Mouse (Mus musculus) heart, adult 11 months (tissue): ENCODE results near the gene Dctn3.
"Not testable (repeated sequence)": the region's sequence is repeated elsewhere in the genome, so short reads cannot be mapped to it uniquely, and the experiment has no call there.

Experiments used
- DNase-seq: peaks from one replicate; pipeline ENCODE4 v3.0.0; 2022

Gene Dctn3

DNA sequence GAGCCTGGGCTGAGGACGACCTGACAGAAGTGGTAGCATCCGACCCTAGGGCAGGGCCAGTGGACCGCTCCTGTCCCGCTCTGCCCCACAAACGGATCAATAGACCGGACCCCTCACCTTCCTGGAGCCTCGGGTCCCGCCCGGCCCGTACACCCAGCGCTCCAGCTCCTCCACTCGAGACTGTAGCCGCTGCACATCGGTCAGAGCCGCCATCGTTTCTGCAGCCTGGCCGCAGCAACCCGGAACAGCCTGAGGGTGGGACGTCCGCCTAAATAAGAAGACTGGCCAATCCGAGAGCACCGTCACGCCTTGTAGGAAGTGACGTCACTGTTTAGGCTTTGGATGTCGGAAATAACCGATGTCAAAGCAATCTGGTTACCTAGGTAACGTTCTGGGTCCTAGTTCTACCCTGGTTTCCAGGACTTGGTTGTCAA is at the start of gene Dctn3:
Gene Dctn3, minus strand, starts transcription at position 253 of the 434 bp plus-strand sequence.
- DNase-seq: peak; percentile 99

DNA sequence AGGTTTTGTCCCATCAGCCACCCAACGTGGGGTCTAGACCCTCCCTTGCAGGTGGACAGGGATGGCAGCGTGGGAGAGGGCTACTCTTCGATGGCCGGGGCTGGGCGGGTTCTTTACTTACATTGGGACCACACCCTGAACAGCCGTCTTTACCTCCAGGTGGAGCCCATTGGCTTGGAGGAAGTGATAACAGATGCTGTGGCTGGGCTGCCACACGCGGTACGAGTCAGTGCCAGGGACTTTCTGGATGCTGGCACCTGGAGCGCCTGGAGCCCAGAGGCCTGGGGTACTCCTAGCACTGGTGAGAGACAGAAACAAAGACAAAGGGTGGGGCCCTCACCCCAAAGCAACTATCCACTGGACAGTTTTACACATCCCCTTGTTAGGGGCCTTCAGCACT is 44.3 kb upstream of the Dctn3 start:
- peak; percentile 88 for DNase-seq

DNA sequence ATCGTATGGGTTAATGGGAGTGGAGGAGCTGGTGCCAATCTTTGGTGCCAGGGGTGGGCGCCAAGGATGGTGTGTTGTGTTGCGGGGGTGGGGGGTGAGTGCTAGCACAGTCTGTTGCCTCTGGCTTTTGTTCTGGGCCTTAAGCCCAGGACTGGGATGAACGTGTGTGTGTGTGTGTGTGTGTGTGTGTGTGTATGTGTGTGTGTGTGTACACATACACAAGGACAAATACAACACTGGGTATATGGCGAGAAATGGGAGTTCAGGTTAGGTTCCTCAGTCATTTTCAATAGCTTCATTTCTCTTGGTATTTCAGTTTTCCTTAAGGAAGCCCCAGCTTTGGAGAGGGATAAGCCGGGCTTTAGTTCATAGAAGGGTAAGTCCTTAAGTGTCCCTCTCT is 40.2 kb upstream of the Dctn3 start:
- DNase-seq: not testable (repeated sequence)

DNA sequence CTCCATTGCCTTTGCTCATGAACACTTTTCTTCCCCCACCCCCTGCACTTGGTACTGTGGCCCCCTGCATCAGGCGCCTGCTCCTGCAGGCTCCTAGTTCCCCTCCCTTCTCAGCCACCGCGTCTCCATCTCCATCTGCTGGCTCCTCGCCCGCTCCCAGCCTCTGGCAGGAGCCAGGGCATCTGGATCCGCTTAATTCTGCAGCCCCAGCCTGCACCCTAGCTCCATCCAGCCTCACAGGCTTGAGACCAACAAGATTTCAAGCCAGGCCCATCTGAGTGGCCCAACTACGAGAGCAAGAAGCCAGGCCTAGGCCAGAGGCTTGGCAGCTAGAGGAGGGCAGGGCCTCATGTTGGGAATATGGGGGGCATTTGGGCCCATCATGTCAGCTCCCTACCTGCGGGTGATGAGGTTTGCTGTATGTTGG is 39.7 kb upstream of the Dctn3 start:
- peak; percentile 98 for DNase-seq

DNA sequence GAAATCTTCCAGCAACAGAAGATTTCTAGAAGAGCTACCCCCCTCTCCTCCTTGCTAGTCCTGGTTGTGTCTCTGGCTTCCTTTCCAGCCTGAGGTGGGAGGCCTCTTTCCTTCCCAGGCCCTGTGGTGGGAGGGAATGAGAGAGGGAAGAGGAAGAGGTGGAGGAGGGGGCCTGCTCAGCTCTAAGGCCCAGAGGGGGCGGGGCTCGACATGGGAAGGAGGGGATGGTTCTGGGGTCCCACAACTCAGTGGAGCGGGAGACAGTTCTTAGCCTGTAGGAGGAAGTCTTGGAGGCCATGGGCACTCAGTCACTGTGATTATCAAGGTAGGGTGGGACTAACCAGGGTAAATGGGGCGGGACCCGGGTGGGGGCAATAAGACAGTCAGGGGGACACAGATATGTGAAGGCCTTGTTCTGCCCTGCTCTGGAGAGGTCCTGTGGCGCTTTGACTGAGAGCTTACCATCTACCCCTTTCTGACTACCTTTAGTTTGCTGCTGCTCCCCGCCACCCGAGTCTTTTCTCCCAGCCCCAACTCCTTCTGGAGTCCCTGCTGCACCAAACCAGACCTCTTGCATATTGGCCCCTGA is 39.2 kb upstream of the Dctn3 start:
- peak; percentile 95 for DNase-seq

DNA sequence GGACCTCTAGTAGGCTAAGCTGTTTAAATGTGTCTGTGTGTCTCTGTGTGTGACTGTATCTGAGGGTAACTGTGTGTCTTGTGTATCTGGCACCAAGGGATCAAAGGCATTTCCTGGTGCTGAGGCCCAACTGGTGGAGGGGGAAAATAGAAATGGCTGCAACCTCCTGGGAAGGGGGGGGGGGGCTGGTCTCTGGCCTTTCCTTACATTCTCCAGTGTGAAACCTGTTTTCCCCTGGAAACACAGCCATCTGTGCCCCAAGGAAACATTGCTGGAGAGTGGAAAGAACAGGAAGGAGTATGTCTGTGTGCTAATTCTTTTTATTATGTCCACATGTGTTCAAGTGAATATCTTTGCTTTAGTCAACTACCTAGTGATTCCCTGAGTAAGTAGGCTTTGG is 38.7 kb upstream of the Dctn3 start:
- no peak for DNase-seq

DNA sequence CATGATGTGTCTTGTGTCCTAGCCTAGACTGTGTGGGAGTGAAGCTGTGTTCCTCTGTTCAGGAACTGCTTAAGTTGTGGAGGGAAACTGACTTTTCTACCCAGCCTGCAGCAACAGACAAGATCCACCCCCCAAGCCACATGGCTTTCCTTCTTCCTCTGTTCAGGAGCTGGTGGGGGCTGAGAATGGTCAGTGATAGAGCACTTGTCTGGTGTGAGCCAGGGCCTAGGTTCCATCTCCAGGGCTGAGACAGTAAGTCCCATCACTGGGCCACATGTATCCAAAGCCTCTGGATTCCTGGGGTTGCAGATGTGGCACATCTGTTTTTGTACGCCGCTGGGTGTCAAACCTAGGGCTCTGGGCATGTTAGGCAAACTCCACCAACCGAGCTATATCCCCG is 37.9 kb upstream of the Dctn3 start:
- peak; percentile 94 for DNase-seq

DNA sequence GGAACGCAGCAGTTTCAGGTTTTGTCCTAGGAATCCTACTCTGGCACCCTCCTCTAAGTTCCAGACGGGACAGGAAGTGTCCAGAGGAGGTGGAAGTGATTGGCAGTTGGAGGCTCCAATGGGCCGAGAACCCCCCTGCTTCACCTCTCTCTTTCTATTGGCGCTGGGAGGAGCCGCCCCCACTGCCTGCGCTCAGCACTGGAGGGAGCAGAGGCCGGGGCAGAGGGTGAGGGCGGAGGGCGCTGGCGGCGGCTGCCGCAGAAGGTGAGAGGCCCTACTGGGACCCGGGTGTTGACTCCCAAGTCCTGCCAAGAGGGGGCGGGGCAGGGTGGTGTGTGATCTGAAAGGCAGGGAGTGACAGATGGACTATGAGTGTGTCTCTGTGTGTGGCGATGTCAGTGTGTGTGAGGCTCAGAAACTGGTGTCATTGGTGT is 37.3 kb upstream of the Dctn3 start:
- peak; percentile 100 for DNase-seq

DNA sequence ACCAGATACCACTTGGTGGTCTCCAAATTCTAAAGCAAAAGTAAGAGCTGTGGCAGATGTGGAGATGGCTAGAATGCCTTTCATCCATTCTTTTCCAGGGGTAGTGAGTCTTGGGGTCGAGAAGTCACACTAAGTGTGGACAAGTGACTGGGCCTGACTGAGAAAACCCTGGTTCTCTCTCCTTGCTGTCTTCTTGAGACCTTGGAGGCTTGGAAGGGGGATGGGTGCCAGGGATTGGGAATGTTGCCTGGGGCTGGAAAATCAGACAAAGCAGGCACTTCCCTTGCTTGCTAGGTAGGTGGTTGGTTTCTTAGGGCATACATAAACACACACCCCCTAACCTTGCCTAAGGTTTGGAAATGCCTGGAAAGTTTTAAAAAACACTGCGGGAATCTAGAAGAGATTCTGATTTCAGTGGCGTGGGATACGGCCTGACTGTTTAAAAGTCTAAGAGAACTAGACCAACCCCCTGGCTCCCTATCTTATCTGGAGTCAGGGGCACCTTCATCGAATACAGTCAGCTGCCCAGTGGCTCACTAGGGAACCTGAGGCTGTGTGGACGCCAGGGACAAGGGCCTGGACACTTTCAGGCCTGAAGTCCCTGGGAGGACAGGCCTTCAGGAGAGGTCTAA is 36.8 kb upstream of the Dctn3 start:
- DNase-seq: peak; percentile 85

DNA sequence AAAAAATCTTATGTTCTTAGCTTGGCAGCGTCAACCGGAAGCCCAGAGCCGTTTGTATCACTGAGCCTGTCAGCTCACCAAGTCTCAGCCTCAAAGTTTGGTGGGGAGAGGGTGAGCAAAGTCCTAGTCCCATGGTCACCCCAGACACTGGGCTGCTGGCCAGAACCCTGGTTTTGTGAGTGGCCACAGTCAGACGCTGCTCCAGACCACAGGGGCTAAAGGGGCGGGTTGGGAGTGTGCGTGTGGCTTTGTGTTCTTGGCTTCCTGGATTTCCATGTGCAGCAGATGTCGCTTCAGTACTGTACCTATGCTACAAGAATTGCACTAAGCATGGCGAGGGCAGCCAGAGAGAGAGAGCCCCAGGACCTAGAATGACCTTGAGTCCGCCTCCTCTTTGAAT is 36.2 kb upstream of the Dctn3 start:
- peak; percentile 95 for DNase-seq

DNA sequence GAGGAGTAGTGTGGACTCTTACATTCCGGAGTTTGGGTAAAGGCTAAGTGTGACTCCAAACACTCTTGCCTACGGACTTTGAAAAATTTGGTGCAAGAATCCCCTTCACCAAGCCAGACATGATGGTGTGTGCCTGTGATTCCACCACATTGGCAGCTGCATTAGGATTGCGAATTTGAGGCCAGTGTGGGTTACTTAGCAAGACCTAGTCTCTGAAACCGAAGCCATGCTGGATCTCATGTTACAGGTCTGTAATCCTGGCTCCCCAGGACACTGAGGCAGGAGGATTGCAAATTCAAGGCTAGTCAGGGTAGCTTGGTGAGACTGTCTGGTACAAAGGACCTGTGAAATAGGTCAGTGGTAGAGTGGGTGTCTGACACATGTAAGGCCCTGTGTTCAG is 35.7 kb upstream of the Dctn3 start:
- peak; percentile 88 for DNase-seq

DNA sequence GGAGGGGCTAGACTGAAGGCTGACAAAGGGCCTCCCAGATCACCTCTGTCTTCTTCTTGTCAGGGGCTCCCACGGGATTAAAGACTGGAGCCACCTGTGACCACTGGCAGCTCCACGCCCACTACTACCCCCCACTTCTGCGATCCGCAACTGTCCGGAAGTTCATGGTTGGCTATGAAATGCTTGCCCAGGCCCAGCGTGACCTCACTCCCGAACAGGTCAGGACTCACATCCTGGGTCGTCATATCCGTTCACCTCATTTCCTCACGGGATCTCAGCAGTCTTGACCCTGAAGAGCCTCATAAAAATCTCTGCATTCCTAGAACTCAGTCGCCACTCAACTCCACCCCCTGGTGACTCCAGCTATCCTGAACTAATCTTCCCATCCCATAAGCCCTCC is 35.1 kb upstream of the Dctn3 start:
- peak; percentile 94 for DNase-seq

DNA sequence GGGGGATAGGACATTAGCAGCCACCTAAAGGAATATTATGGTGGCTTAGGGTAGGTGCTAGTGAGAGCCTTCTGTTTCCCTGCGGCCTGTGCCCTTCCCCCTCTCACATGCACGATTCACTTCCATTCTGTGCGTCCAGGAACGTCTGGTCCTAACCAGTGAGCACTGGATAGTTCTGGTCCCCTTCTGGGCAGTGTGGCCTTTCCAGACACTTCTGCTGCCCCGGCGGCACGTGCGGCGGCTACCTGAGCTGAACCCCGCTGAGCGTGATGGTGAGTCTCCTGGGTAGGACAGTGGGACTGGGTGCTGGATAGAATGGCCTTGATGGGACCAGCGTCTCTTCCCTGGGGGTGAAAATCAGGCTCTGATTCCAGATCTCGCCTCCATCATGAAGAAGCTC is 34.4 kb upstream of the Dctn3 start:
- DNase-seq: no peak

DNA sequence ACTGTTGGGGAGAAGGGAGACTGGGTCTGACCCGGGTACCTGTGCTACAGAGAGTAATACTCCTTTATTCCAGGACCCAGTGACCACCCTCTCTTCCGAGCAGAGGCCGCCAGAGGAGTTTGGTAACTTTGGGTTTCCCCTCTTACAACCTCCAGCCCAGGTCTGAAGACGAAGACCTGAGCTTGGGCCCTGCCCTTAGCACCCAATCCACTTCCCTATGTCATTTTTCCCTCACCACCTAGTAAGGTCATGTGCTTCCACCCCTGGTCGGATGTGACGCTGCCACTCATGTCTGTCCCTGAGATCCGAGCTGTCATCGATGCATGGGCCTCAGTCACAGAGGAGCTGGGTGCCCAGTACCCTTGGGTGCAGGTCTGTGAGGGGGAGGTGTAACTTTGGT is 33.5 kb upstream of the Dctn3 start:
- DNase-seq: peak; percentile 95

DNA sequence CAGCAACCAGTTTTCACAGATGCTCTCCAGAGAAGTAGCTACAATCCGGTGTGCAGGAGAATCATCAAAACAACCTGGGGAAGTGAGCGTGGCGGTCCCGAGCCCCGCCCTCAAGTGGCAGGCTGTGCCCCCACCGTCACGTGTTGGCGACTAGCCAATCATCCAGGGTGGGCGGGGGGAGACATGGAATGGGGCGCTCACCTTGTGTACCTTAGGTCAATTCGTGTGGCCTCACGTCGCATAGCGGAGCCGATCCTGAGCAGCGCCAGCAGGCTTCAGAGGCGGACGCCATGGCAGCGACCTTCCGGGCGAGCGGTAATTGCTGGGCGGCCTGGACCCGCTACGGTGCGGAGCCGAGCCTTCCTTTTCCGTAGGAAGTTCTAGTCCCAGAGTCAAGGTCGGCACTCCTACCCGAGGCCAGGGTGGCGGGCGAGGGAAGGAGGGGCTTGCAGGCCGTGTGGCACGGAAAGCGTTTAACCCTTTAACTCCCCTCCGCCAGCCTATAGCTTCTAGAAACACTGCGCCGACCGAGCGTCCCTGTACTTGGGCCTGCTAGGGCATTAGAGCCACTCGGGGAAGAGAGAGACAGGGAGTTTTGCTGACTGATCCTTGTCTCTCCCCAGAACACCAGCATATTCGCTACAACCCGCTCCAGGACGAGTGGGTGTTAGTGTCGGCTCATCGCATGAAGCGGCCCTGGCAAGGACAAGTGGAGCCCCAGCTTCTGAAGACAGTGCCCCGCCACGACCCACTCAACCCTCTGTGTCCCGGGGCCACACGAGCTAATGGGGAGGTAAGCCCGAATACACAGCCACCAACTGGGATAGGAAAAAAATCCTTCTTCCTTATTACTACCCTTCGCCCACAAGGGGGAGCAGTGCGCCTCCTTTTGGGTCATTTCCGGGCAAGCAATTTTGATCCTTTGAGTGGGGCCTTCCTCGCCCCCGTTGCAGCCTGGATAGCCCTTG is 32.7 kb upstream of the Dctn3 start, which contains the start of gene Sigmar1:
Gene Sigmar1, minus strand, starts transcription at position 820 of the 968 bp plus-strand sequence.
- peak; percentile 99 for DNase-seq

DNA sequence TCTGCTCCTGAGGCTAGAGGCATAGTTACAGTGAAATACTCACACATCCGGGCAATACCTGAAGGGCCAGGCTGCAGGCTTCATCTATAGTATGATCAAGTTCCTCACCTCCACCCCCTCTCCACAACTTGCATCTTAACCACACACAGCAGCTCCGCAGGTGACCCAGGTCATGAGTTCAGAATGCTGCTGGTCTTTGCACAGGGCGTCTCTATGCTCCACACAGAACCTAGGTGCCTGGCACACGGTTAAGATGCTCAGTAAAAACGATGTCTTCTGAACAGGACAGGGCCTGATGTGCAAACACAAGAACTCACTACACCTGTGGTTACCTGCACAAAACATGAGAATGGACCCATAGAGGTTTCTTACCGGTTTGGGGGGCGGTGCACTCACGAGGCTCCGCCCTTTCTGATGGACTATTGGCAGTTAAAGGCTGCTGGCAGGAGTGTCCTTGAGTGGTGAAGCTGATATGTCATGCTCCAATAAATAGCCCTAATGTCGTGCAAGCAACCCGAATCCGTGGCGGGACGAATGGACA is 31.9 kb upstream of the Dctn3 start, which contains the start of gene Galt:
Gene Galt, plus strand, starts transcription at position 432 of the 541 bp plus-strand sequence.
- no peak for DNase-seq

DNA sequence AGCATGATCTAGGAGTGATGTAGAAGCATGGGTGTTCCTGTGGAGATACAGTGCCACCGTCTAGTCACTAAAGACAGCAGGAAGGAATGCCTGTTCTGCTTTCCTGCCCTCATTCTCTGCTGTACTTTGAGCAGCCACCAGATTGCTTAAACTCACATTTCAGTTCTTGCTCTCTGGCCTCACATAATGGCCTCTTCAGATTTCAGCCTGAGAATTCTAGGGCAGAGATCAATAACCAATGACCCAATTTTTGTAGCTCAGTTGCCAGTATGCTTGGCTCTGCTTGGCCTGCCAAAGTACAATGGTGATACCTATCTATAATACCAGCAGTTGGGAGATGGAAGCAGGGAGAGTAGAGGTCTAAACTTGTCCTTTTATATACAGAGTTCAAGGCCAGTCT is 22.1 kb upstream of the Dctn3 start:
- no peak for DNase-seq

DNA sequence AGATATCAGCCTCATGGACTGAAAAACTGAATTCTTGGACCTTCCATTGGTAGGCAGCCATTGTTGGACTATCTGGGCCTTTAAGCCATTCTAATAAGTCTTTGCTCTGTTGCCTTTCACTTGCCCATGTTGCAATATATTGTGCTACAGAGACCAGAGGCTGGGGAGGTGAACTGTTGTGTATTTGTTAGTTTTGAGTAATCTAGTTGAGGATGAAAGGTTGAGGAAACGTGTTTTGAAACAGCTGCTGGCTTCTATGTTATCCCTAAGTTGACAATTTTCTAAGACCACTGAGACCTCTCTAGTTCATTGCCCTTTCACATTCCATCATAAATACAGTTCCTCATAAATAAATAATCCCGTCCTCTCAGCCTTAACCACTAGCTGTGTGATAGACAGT is 21.2 kb upstream of the Dctn3 start:
- no peak for DNase-seq

DNA sequence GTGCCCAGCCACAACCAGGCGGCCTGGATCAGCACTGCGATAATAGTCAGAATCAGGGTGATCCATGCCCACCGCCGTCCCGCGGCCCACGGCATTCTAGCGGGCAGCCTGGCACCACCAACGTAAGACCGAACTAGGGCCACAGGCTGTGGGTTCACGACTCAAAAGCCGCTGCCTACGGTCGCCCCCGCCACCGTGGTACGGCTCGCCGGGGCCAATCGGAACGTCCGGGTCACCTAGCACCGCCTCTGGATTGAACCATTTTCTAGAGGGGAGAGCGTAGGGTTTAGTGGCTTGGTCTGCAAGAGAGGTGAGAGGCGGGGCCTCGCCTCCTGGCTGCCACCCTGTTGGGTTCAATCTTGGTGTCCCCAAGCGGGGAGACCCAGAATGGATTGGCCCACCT is 18.2 kb upstream of the Dctn3 start:
- peak; percentile 100 for DNase-seq

DNA sequence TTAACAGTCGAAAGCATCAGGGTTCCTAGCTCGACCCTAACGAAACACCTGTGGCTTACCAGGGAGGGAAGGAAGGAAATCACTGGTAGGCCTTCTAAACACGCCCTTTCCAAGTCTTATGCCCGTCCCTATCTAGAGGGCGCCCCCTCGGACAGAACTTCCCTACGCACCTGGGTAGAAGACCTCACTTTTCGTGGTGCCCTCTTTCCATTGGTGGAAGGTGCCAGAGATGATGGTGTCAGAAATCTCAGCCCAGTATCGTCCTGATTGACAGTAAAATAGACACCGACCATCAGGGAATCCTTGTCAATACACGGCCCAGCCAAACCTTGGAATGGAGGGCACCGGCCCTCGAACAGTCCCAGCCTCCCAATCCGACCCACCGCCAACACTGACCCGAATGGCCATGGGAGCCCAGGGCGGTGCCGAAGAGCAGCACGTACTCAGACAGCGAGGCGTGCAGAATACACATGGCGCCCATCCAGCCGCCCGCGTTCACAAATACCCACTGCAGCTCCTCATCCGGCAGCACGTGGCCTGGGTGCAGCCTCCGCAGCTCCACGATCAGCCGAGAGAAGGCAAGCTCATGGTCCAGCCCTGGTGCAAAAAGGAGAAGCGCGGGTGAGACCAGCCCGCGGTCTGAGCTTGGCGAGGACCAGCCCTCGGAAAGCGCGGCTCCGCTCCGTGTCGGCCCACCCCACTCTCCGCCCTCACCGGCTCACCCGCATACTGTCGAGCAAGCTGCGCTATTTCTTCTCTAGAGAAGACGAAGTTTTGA is 17.6 kb upstream of the Dctn3 start:
- peak; percentile 93 for DNase-seq

DNA sequence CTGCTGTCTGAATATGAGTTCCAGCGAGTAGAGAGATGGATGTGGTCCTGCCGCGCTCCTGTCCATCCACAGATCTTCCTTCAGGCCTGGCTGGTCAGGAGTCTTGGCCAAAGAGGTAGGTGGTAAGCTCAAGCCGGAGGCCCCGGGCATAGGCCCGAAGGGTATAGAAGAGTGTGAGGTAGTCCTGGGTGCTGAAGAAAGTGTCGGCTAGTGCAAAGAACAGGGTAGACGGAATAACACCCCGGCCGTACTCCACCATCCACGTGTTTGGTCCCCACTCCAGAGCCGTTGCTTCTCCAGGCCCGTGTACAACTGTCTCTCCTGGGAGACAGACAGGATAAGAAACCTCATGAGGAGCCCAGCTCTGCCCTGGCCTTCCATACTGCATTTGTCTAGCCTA is 16.3 kb upstream of the Dctn3 start:
- DNase-seq: no peak

DNA sequence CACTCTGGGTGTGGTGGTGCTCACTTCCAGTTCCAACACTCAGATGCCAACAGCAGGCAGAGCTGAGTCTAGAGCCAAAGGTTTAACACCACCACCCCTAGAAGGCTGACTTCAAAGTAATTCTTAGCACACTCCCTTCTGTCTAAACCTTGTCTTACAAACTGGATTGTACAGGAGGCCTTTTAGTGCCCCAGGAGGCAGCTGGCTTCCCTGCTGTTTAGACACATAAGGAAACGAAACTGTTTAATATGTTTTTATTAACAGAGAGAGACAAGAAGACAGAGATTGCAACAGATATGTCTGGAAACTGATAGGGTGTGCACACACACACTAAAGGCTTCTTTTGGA is 15.3 kb upstream of the Dctn3 start:
- no peak for DNase-seq
